Mouse (Mus musculus) hindbrain, embryonic 14.5 days (tissue): ENCODE data around the gene Cxcl2. TPM values are rescaled to one million over a fixed set of nuclear protein-coding genes. Genes with fewer than 3 reads are reported as not detected.

ENCODE experiments used
- ATAC-seq: fragments of 200-750 bp; cut with Nextera tagmentation; 2 replicates; pipeline ENCODE4 v1.8.0; 2017; ENCODE audit warnings: moderate number of reproducible peaks, mild to moderate bottlenecking, moderate TSS enrichment, moderate library complexity; ENCODE audit not compliant: low FRiP score
- DNase-seq: peaks from one replicate; pipeline ENCODE4 v3.0.0-alpha.2; 2015; ENCODE audit warnings: low spot score
- H3K27ac ChIP-seq: fragments of 300-500 bp; sonication (generic); 2 replicates; pipeline ENCODE4 v1.5.1; 2014; ENCODE audit warnings: mild to moderate bottlenecking, moderate library complexity
- H3K27me3 ChIP-seq: fragments of 300-500 bp; sonication (generic); 2 replicates; pipeline ENCODE4 v1.6.1; 2014; ENCODE audit warnings: mild to moderate bottlenecking, low read length, mixed read lengths; ENCODE audit not compliant: control insufficient read depth, insufficient read depth
- H3K36me3 ChIP-seq: fragments of 300-500 bp; sonication (generic); replicated peaks from 2 replicates; pipeline ENCODE4 v1.6.1; 2014; ENCODE audit not compliant: control insufficient read depth, insufficient read depth
- H3K4me1 ChIP-seq: fragments of 300-500 bp; sonication (generic); replicated peaks from 2 replicates; pipeline ENCODE4 v1.6.1; 2014; ENCODE audit warnings: antibody characterized with exemption, low read length, mixed read lengths; ENCODE audit not compliant: control insufficient read depth, insufficient read depth
- H3K4me2 ChIP-seq: fragments of 300-500 bp; sonication (generic); replicated peaks from 2 replicates; pipeline ENCODE4 v1.6.1; 2014; ENCODE audit warnings: mild to moderate bottlenecking, moderate library complexity
- H3K4me3 ChIP-seq: fragments of 300-500 bp; sonication (generic); replicated peaks from 2 replicates; pipeline ENCODE4 v1.5.1; 2014; ENCODE audit warnings: mild to moderate bottlenecking, low read length
- H3K9ac ChIP-seq: fragments of 300-500 bp; sonication (generic); 2 replicates; pipeline ENCODE4 v1.6.1; 2014
- H3K9me3 ChIP-seq: fragments of 300-500 bp; sonication (generic); 2 replicates; pipeline ENCODE4 v1.6.1; 2016; ENCODE audit warnings: low read length; ENCODE audit not compliant: control insufficient read depth
- WGBS: fragments of 180-500 bp; shearing (Covaris S2); extraction: QIAGEN DNeasy Blood & Tissue Kit; methylation state at CpG from one replicate; pipeline ENCODE4 v1.1.7; 2014; 5-methylcytosine and 5-hydroxymethylcytosine counted together
- polyA plus RNA-seq: library from polyadenylated mRNA; unstranded; fragments of >200 nt; fragmentation: Nextera tagmentation; extraction: Ambion mirVana; gene quantifications from 2 replicates; pipeline ENCODE4 v1.2.1, GENCODE M21; 2014

Gene Cxcl2
- polyA plus RNA-seq, 1 experiment from 2014 or later, result 0.24 TPM

DNA sequence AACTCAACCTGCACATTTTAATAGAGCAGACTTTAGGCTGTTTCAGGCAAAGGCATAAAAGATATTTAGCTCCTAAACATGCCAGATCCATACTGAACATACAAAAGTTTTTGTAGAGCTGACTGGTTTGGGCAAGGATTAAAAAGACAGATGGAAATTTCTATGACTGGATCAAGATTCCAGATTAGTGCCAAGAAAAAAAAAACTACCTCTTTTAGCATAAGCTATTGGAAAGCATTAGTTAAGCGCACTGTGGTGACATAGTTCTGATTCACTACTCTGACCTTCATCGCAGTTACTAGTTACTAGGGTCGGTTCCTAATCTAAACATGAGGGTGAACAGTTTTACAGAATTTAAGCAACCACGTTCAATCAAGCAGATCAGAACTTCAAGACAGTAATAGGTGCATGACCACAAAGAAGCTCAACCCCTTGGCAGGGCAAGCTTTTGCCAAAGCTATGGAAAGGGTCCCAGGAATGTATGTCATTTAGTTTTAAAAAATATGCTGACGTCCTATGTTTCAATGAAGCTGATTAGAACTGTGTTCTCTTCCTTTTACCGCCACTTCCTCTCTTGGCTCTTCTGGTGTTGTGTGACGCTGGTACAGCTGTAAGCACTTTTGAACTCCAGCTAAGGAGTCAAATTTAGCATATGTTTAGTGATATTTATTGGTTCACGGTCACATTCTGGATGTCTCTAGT lies 27.0 kb upstream of the Cxcl2 start:
- no peaks in the 10 kb centered on the region for H3K4me1 ChIP-seq
- DNase-seq (no peak), ATAC-seq (no peak)
- H3K9me3 ChIP-seq, result no peaks in the 10 kb centered on the region
- no peak overlapping the region for H3K27ac ChIP-seq
- no peaks in the 10 kb centered on the region for H3K36me3 ChIP-seq
- no peaks in the 10 kb centered on the region for H3K27me3 ChIP-seq
- no peak overlapping the region for H3K4me2 ChIP-seq
- no peak overlapping the region for H3K4me3 ChIP-seq
- WGBS, result 86% methylated on average over 8 of the region's 8 CpGs
- no peak overlapping the region for H3K9ac ChIP-seq

DNA sequence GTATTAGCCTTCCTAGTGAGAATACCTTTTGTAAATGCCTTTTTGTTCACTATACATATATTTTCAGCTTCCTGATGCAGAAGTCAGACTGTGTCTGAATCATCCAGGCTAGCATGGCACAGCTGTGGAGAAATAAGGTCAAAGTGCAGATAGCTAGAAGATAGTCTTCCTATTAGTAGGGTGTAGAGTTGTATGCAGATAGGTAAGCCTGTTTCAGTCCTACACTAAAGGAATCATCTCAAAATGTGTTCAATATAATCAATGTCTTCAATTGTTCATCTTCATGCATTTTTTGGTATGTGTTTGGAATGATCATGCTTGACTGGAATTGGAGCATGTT lies 26.5 kb upstream of the Cxcl2 start:
- no peaks in the 10 kb centered on the region for H3K36me3 ChIP-seq
- no peak overlapping the region for H3K9ac ChIP-seq
- no peaks in the 10 kb centered on the region for H3K27me3 ChIP-seq
- H3K4me1 ChIP-seq, result no peaks in the 10 kb centered on the region
- DNase-seq (no peak), ATAC-seq (no peak)
- no peak overlapping the region for H3K27ac ChIP-seq
- no peaks in the 10 kb centered on the region for H3K9me3 ChIP-seq
- H3K4me2 ChIP-seq, result no peak overlapping the region
- no peak overlapping the region for H3K4me3 ChIP-seq

DNA sequence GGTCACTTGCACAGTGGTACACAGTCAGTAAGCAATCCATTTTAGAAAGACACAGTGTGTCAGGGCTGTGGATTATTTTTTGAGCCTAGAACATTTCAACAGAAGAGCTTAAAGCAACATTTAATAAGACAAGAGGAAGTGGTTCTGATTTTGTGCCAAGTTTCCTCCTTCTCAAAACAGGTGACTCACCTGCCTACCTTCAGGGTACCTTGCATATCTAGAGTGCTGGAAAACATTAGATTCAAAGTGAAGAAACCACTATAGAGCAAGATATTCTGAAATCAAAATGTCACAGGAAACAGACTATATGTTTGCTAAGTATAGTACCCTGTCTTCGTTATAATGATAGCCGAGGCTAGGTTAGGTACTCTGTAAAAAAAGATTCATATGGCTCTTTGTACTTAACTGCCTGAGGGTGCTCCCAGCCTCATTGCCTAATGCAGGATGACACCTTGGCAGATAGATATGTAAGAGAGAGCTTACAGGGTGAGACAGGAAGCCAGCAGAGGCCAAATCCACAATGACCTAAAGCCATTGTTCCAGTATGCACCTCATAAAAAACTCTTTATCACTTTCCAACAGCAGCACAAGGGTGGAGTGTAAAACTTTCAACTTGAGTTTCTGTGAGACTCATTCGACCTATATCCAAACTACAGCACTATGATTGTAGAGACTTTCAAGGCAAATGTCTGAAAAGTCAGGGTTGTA lies 24.2 kb upstream of the Cxcl2 start:
- H3K9me3 ChIP-seq, result no peaks in the 10 kb centered on the region
- no peak for ATAC-seq

DNA sequence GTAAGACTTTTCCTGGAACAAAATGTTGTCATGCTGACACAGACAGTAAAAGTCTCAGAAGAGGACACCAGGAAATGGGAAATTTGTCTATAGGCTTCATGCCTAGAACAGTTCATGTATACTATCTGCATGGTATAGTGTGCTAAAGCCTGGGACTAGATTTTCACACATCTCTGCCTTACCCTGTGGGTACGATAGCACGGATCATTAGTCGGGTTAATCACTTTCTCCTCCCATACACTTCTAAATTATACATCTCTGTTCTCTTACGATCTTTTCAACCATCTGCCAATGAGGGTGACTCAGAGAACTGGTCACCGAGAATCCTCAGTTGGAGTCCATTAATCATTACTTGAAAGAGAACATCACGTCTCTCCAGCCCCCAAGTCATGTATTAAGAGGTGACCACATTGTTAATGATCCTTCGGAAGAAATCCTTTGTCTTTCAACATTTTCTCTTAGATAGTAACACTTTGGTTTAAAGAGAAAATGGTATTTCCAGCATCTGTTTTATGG lies 23.3 kb upstream of the Cxcl2 start:
- H3K36me3 ChIP-seq, result no peaks in the 10 kb centered on the region
- no peak overlapping the region for H3K27ac ChIP-seq
- H3K9ac ChIP-seq, result no peak overlapping the region
- no peak for DNase-seq
- no peak for ATAC-seq
- H3K4me2 ChIP-seq, result no peak overlapping the region
- H3K4me3 ChIP-seq, result no peak overlapping the region
- H3K4me1 ChIP-seq, result no peaks in the 10 kb centered on the region
- no peaks in the 10 kb centered on the region for H3K27me3 ChIP-seq
- no peaks in the 10 kb centered on the region for H3K9me3 ChIP-seq
- WGBS, result 61% methylated on average over 7 of the region's 7 CpGs

More for the DNA sequence above, 24.2 kb upstream of the Cxcl2 start:
- WGBS, result 85% methylated on average over 3 of the region's 3 CpGs
- no peak overlapping the region for H3K4me2 ChIP-seq
- no peaks in the 10 kb centered on the region for H3K36me3 ChIP-seq
- no peak overlapping the region for H3K27ac ChIP-seq
- no peak overlapping the region for H3K4me3 ChIP-seq
- DNase-seq, result no peak
- no peaks in the 10 kb centered on the region for H3K27me3 ChIP-seq
- H3K9ac ChIP-seq, result no peak overlapping the region
- H3K4me1 ChIP-seq, result no peaks in the 10 kb centered on the region

DNA sequence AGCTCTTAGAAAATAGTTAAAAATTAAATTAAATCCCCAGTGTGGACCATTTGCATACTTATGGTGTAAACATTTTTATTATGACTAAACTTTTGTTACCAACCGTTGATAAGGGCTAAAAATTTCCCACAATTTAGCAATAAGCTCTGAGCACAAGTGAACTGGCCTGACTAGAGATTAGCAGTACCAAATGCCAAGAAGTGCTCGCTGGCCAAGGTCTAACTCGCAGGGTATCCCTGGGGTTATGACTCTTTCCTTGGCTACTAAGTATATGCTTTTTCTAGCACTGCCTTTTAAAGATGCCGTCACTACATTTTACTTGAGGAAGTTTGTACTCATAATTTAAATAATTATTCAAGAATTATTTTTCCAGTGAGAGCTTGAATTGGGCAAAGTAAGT lies 22.6 kb upstream of the Cxcl2 start:
- no peaks in the 10 kb centered on the region for H3K36me3 ChIP-seq
- ATAC-seq, result no peak
- H3K4me3 ChIP-seq, result no peak overlapping the region
- no peaks in the 10 kb centered on the region for H3K27me3 ChIP-seq
- no peak overlapping the region for H3K27ac ChIP-seq
- no peaks in the 10 kb centered on the region for H3K4me1 ChIP-seq
- H3K9ac ChIP-seq, result no peak overlapping the region
- no peak overlapping the region for H3K4me2 ChIP-seq
- DNase-seq, result no peak
- H3K9me3 ChIP-seq, result no peaks in the 10 kb centered on the region
- WGBS, result 90% methylated on average over 4 of the region's 4 CpGs

DNA sequence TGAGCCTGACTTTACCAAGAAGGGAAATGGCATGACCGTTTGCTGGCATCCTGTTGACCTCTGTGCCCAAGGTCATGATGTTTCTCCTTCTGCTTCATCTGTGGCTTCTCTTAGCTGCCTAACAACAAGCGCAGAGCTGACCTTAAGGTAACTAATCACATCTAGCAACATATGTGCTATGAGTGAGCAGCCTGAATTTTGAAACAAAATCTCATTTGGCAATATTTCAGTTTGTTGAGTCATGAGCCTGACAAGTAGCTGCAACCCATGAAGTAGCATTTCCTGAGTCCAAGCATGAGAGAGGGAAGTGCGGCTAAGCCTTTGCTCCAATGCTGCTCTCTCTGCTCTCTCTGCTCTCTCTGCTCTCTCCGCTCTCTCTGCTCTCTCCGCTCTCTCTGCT lies 22.0 kb upstream of the Cxcl2 start:
- no peaks in the 10 kb centered on the region for H3K36me3 ChIP-seq
- ATAC-seq (no peak), DNase-seq (no peak)
- WGBS, result 97% methylated on average over 5 of the region's 5 CpGs
- no peak overlapping the region for H3K4me3 ChIP-seq
- H3K9ac ChIP-seq, result no peak overlapping the region
- no peak overlapping the region for H3K4me2 ChIP-seq
- H3K9me3 ChIP-seq, result no peaks in the 10 kb centered on the region
- no peaks in the 10 kb centered on the region for H3K27me3 ChIP-seq
- no peak overlapping the region for H3K27ac ChIP-seq
- H3K4me1 ChIP-seq, result no peaks in the 10 kb centered on the region

DNA sequence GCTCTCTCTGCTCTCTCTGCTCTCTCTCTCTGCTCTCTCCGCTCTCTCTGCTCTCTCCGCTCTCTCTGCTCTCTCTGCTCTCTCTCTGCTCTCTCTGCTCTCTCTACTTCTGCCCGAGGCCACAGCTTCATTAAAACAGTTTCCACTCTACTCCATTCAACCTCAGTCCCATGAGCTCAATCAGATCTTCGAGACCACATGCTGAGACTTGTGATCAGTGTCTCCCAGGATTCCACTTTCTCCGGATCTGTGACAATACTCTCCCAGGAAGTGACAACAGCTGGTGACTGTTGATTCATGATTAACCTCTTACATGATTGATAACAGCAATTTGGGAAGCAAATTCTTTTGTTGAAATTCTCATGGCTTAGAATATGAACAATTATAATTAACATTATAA lies 21.5 kb upstream of the Cxcl2 start:
- Histone ChIP-seq H3K27me3 (no peaks in the 10 kb centered on the region), H3K27ac (no peak overlapping the region), H3K4me3 (no peak overlapping the region), H3K4me2 (no peak overlapping the region), H3K4me1 (no peaks in the 10 kb centered on the region), H3K9me3 (no peaks in the 10 kb centered on the region), H3K9ac (no peak overlapping the region), H3K36me3 (no peaks in the 10 kb centered on the region)
- ATAC-seq (no peak), DNase-seq (no peak)
- WGBS, result 78% methylated on average over 5 of the region's 5 CpGs

DNA sequence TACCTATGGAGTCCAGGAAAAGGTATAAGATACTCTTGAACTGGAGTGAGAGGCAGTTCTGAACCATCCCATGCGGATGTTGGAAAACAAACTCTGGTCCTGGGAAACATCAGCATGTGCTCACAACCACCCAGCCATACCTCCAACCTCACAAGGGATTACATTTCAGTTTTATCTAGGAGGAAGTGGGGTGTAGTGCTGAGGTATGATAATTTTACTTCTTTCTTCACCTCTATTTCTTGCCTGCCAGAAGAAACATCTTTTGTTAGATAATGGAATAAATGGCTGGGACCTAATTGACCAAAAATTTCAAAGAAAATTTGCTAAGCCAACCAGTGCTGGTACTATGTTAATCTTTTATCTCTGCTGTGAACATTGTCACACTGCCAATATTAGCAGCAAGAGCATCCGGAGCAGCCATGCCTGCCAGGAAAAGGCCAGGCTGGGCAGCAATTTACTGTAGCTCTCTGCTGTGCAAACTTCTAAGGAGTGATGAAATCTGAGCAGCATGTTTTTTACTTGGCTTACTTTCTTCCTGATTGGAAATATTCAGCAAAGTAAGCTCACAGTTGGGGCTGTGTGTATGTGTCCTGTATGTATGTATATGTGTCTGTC lies 18.9 kb upstream of the Cxcl2 start:
- H3K27ac ChIP-seq, result no peak overlapping the region
- H3K9me3 ChIP-seq, result no peaks in the 10 kb centered on the region
- ATAC-seq (no peak), DNase-seq (no peak)
- no peaks in the 10 kb centered on the region for H3K36me3 ChIP-seq
- H3K4me2 ChIP-seq, result no peak overlapping the region
- no peaks in the 10 kb centered on the region for H3K4me1 ChIP-seq
- WGBS, result 77% methylated on average over 2 of the region's 2 CpGs
- no peaks in the 10 kb centered on the region for H3K27me3 ChIP-seq
- no peak overlapping the region for H3K9ac ChIP-seq
- no peak overlapping the region for H3K4me3 ChIP-seq

DNA sequence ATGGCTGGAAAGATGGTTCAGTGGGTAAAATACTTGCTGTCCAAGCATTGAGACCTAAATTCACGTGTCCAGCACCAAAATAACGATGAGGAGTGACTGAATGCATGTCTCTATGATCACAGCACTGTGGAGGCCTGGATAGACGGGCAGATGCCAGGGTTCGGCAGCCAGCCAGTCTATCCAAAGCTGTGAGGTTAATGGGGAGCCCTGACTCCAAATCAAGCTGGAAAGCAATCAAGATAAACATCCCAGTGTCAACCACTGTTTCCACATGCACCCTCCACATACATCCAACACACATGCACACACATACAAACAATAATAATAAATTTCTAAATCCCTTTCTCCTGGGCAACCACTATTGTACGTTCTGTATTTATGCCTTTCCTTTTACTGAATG lies 15.0 kb upstream of the Cxcl2 start:
- Histone ChIP-seq H3K36me3 (no peaks in the 10 kb centered on the region), H3K27me3 (peaks cover 5% of the 10 kb centered on the region; the same call in 1 of the 2 replicates), H3K9me3 (no peaks in the 10 kb centered on the region), H3K9ac (no peak overlapping the region), H3K27ac (no peak overlapping the region), H3K4me1 (peaks cover 5% of the 10 kb centered on the region; the same call in 1 of the 2 replicates), H3K4me3 (no peak overlapping the region), H3K4me2 (no peak overlapping the region)
- WGBS, result 81% methylated on average over 5 of the region's 5 CpGs
- DNase-seq (no peak), ATAC-seq (no peak)
